Mouse (Mus musculus) heart, embryonic 16.5 days (tissue): ENCODE results near the gene Prrg4. TPM values are rescaled to one million over a fixed set of nuclear protein-coding genes. Genes with fewer than 3 reads are reported as not detected.
A peak's percentile ranks its signal among the peaks of the same experiment; 100 is the strongest.
"Not testable (repeated sequence)": the region's sequence is repeated elsewhere in the genome, so short reads cannot be mapped to it uniquely, and the experiment has no call there.

Experiments used
- ATAC-seq: fragments of 200-750 bp; cut with Nextera tagmentation; replicated peaks from 2 replicates; pipeline ENCODE4 v1.8.0; 2017; ENCODE audit warnings: moderate number of reproducible peaks; ENCODE audit not compliant: insufficient read depth, low FRiP score; ENCODE audit errors: extremely low read depth
- H3K27ac ChIP-seq: fragments of 300-500 bp; sonication (generic); 2 replicates; pipeline ENCODE4 v1.5.1; 2014; ENCODE audit warnings: mild to moderate bottlenecking, low read length, control low read depth, moderate library complexity
- H3K27me3 ChIP-seq: fragments of 300-500 bp; sonication (generic); 2 replicates; pipeline ENCODE4 v1.6.1; 2014; ENCODE audit warnings: low read length, mixed read lengths; ENCODE audit not compliant: control insufficient read depth, insufficient read depth
- H3K36me3 ChIP-seq: fragments of 300-500 bp; sonication (generic); 2 replicates; pipeline ENCODE4 v1.6.1; 2014; ENCODE audit not compliant: control insufficient read depth, insufficient read depth
- H3K4me1 ChIP-seq: fragments of 300-500 bp; sonication (generic); 2 replicates; pipeline ENCODE4 v1.6.1; 2014; ENCODE audit warnings: low read length, mixed read lengths; ENCODE audit not compliant: control insufficient read depth, insufficient read depth
- H3K4me2 ChIP-seq: fragments of 300-500 bp; sonication (generic); 2 replicates; pipeline ENCODE4 v1.6.1; 2014; ENCODE audit warnings: low read depth, mild to moderate bottlenecking, control low read depth, low read length
- H3K4me3 ChIP-seq: fragments of 300-500 bp; sonication (generic); 2 replicates; pipeline ENCODE4 v1.5.1; 2014; ENCODE audit warnings: mild to moderate bottlenecking, control low read depth, low read length
- H3K9ac ChIP-seq: fragments of 300-500 bp; sonication (generic); 2 replicates; pipeline ENCODE4 v1.6.1; 2014; ENCODE audit warnings: low read length, control low read depth
- H3K9me3 ChIP-seq: fragments of 300-500 bp; sonication (generic); replicated peaks from 2 replicates; pipeline ENCODE4 v1.6.1; 2016; ENCODE audit warnings: low read length; ENCODE audit not compliant: control insufficient read depth
- WGBS: fragments of 180-500 bp; shearing (Covaris S2); extraction: QIAGEN DNeasy Blood & Tissue Kit; methylation state at CpG from one replicate; pipeline ENCODE4 v1.1.7; 2014; 5-methylcytosine and 5-hydroxymethylcytosine counted together
- polyA plus RNA-seq: library from polyadenylated mRNA; unstranded; fragments of >200 nt; fragmentation: Nextera tagmentation; extraction: Ambion mirVana; gene quantifications from 2 replicates; pipeline ENCODE4 v1.2.1, GENCODE M21; 2015

Prrg4 gene
- polyA plus RNA-seq, 1 experiment from 2014 or later: 1.3 TPM

DNA sequence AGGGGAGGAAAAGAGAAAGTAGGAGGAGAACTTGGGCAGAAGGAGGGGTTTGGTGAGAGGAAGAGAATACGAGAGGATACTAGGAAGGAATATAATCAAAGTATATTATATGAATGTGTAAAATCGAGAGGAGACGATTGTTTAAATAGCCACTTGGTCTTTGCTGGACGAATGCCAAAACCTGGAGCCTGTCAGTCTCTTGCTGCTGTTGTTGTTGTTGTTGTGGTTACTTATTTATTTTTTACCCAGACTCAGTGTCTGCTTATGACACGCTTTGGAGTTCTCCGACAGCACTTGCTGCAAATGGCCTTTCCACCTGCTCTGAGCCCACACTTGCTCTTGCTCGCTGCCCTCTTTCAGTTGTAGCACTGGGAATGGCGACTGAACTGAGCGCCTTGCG is 10.8 kb upstream of the Prrg4 start:
- 75% methylated on average over 10 of the region's 10 CpGs for WGBS
- Histone ChIP-seq H3K4me3 (no peak overlapping the region), H3K9me3 (no peaks in the 10 kb centered on the region), H3K9ac (no peak overlapping the region), H3K27me3 (no peaks in the 10 kb centered on the region), H3K4me2 (no peak overlapping the region), H3K27ac (no peak overlapping the region), H3K4me1 (no peaks in the 10 kb centered on the region), H3K36me3 (no peaks in the 10 kb centered on the region)
- ATAC-seq: no peak

DNA sequence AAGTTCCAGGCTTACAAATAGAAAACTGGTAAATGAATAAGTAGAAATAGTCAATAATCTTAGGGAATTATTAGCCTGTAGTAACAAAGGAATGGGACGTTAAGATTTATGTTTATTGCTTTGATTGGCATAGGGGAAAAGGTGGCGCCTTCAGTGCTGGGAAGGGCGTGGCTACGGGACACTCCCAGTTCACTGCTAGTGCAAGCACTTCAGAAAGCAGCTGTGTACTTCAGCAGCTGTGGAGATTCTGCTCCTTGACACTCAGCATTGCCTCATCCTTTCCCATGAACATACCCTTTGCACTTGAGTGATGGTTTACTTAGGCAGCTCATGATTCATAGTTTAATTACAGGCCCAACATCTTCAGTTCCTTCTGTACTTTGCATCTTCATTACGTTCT is 9.4 kb upstream of the Prrg4 start:
- WGBS: 76% methylated on average over 5 of the region's 5 CpGs
- no peak overlapping the region for H3K9ac ChIP-seq
- H3K36me3 ChIP-seq: no peaks in the 10 kb centered on the region
- no peak overlapping the region for H3K27ac ChIP-seq
- no peak overlapping the region for H3K4me3 ChIP-seq
- H3K4me1 ChIP-seq: no peaks in the 10 kb centered on the region
- no peak for ATAC-seq
- no peak overlapping the region for H3K4me2 ChIP-seq
- no peaks in the 10 kb centered on the region for H3K27me3 ChIP-seq
- no peaks in the 10 kb centered on the region for H3K9me3 ChIP-seq

DNA sequence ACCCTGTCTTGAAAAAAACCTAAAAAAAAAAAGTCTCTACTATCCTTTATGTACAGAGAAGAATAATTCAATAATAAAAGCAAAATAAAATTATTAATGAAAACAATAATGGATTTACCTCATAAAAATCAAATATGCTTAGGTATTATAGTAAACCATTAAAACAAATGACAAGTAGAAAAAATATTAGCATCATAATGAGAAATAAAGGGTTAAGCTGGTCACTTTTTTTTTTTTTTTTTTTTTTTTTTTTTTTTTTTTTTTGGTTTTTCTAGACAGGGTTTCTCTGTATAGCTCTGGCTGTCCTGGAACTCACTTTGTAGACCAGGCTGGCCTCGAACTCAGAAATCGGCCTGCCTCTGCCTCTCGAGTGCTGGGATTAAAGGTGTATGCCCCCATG is 8.4 kb upstream of the Prrg4 start:
- not testable (repeated sequence) for ATAC-seq, H3K9me3 ChIP-seq, H3K27me3 ChIP-seq, H3K27ac ChIP-seq, H3K4me3 ChIP-seq, H3K36me3 ChIP-seq, H3K4me1 ChIP-seq, H3K9ac ChIP-seq, H3K4me2 ChIP-seq
- WGBS: 91% methylated on average over 3 of the region's 3 CpGs

DNA sequence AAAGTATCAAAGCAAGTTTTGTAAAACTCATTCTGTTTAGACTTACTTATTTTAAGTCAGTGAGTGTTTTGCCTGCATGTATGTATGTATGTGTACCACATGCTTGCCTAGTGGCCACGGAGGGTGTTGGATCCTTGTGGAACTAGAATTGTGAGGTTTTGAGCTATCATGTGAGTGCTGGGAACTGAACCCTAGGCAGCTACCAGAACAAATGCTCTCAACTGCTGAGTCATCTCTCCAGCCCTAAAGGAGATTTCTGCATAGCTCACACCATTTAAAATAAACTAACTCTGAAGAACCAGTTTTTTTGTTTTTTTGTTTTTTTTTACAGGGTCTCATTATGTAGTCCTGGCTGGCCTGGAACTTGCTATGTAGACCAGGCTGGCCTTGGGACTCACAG is 6.5 kb upstream of the Prrg4 start:
- Histone ChIP-seq H3K27ac (no peak overlapping the region), H3K36me3 (no peaks in the 10 kb centered on the region), H3K27me3 (0 out of 2 replicates have a peak, but pooled peaks cover 3% of the 10 kb centered on the region), H3K9me3 (no peaks in the 10 kb centered on the region), H3K9ac (no peak overlapping the region), H3K4me1 (no peaks in the 10 kb centered on the region), H3K4me2 (no peak overlapping the region), H3K4me3 (no peak overlapping the region)
- 49% methylated on average over 1 of the region's 1 CpGs for WGBS
- no peak for ATAC-seq

DNA sequence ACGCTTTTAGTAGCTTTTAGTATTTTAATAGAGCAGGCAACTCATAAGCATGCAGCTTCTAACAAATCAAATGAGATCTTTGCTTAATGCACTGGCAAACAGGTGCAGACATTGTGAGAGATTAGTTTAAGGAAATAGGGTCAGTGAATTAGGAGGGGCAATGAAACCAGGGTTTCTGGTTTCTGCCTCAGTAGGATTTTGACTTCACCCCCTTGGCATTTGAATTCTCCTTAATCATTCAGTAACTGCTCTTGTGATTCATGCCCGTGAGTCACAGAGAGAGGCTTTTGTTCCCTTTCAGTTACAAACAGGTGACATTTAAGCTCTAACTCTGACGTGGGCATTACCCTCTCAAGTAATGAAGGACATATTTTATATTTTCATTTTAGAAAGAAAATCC is 6.1 kb upstream of the Prrg4 start:
- Histone ChIP-seq H3K36me3 (no peaks in the 10 kb centered on the region), H3K4me2 (no peak overlapping the region), H3K4me3 (no peak overlapping the region), H3K4me1 (no peaks in the 10 kb centered on the region), H3K9me3 (no peaks in the 10 kb centered on the region), H3K27ac (no peak overlapping the region), H3K9ac (no peak overlapping the region), H3K27me3 (peaks cover 6% of the 10 kb centered on the region; the same call in 1 of the 2 replicates)
- ATAC-seq: no peak
- 51% methylated on average over 3 of the region's 3 CpGs for WGBS

DNA sequence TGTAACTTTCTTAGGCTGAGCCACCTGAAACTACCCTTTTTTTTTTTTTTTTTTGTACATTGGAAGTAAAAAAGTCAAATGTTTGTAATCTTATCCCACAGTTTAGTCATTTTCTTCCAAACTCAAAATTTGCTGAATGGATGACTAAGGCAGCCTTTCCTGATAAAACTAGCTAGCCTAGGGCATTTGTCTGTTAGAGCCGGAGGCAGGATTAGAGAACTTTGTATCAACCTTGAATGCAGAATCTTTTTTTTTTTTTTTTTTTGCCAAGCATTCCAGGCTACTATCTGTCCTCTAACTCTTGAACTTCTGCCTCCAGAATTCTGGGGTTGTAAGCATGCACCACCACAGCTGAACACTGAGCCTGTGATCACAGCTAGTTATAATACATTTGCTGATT is 5.2 kb upstream of the Prrg4 start:
- peaks cover 2% of the 10 kb centered on the region; the same call in 1 of the 2 replicates for H3K4me1 ChIP-seq
- H3K27me3 ChIP-seq: peaks cover 6% of the 10 kb centered on the region; the same call in 1 of the 2 replicates
- H3K4me2 ChIP-seq: no peak overlapping the region
- H3K9me3 ChIP-seq: no peaks in the 10 kb centered on the region
- no peaks in the 10 kb centered on the region for H3K36me3 ChIP-seq
- ATAC-seq: no peak
- H3K27ac ChIP-seq: no peak overlapping the region
- H3K4me3 ChIP-seq: no peak overlapping the region
- no peak overlapping the region for H3K9ac ChIP-seq
- WGBS: 59% methylated on average over 1 of the region's 1 CpGs

DNA sequence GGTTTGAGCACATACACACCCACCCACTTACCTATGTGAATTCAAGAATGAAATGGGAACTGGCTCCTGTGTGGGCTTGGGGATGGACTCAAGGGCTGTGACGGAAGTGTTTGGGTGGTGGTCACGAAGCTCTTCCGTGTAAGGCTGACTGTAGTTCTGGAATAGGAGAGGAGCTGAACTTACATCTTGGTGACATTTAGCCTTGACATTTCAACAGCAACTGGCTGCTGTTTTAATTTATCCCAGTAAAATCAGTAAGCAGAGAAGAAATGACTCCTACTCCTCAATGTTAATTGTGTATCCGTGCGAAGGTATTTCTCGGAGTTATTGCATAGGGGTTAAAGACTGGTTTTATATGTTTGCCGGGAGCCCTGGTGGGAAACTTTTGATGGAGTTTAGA is 2.9 kb upstream of the Prrg4 start:
- Histone ChIP-seq H3K4me3 (no peak overlapping the region), H3K36me3 (no peaks in the 10 kb centered on the region), H3K4me2 (no peak overlapping the region), H3K27ac (no peak overlapping the region), H3K27me3 (peaks cover 6% of the 10 kb centered on the region; the same call in 1 of the 2 replicates), H3K9me3 (no peaks in the 10 kb centered on the region), H3K9ac (no peak overlapping the region), H3K4me1 (peaks cover 5% of the 10 kb centered on the region)
- no peak for ATAC-seq
- 87% methylated on average over 7 of the region's 7 CpGs for WGBS

DNA sequence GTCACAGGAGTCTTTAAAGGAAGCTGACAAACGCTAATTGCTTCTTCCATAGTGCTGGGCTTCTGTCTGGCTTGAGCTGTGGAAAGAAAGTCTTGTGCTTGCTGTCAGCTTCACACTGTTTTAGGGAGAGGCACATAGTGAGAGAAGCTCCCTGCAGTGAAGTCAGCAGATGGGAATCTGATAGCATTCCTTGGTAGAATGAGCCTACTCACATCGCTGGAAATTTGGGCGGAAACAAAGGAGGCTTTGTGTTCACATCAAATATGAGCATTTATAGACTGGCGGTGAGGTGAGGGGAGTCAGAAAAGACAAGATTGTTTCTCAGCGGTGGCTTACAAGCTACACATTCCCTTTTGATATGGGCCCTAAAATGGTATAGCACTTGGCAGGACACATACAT is 2.0 kb upstream of the Prrg4 start:
- no peak overlapping the region for H3K27ac ChIP-seq
- no peak overlapping the region for H3K4me3 ChIP-seq
- no peak overlapping the region for H3K4me2 ChIP-seq
- H3K9ac ChIP-seq: no peak overlapping the region
- peaks cover 6% of the 10 kb centered on the region; the same call in 1 of the 2 replicates for H3K27me3 ChIP-seq
- H3K4me1 ChIP-seq: peaks cover 5% of the 10 kb centered on the region
- no peaks in the 10 kb centered on the region for H3K36me3 ChIP-seq
- ATAC-seq: no peak
- no peaks in the 10 kb centered on the region for H3K9me3 ChIP-seq
- 36% methylated on average over 5 of the region's 5 CpGs for WGBS

DNA sequence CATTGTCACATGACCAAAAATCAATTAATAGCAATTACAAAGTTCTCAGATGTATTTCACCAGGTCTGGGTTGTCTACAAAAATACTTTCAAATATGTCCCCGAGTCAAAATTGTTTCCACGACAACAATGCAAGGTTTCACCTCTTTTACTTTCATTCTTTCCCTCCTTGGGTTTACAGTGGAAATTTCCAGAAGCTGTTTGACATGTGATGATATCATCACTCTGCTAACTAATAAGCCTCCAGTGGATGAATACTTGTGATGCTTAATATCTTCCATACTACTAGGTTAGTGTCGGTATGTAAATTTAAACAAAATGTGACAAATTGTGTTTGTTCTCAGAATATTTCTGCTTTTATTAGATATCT is 299 bp upstream of the Prrg4 start:
- H3K4me1 ChIP-seq: peaks cover 5% of the 10 kb centered on the region
- H3K27ac ChIP-seq: no peak overlapping the region
- H3K9ac ChIP-seq: peak overlapping the region; percentile 74
- H3K4me2 ChIP-seq: peak overlapping the region; percentile 98
- no peak for ATAC-seq
- no peaks in the 10 kb centered on the region for H3K36me3 ChIP-seq
- H3K4me3 ChIP-seq: peak overlapping the region; percentile 65
- WGBS: 59% methylated on average over 3 of the region's 3 CpGs
- H3K27me3 ChIP-seq: peaks cover 6% of the 10 kb centered on the region; the same call in 1 of the 2 replicates
- no peaks in the 10 kb centered on the region for H3K9me3 ChIP-seq
